Mouse (Mus musculus): ENCODE results near the gene Zfhx2. TPM values are rescaled to one million over a fixed set of nuclear protein-coding genes. Genes with fewer than 3 reads are reported as not detected.

The Zfhx2 gene
- polyA plus RNA-seq, 1 experiment from 2014 or later: 3.6 TPM

DNA sequence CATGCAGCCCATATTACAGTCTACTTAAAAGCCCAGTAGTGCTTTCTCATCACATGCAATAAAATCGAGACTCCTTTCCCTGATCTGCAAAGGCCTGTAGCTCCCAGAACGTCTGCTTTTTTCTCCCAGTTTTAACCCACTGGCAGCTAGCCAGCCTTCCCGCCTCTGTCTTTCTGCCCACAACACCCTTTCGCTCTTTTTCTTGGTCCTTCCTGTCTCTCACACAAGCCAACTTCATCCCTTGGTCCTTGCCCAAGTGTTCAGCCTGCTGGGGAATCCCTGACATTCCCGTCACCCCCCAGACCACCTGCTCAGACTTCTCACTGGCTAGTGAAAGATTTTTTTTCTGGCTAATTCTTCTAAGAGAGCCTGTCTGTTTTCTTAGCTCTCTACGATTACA lies 15.9 kb downstream of the Zfhx2 start:
- no peak for ATAC-seq (ENCODE audit: insufficient read depth, low FRiP score)

GRCm38 (mm10) chr14:55074416-55074815 lies 17.7 kb downstream of the Zfhx2 start:
- Histone ChIP-seq H3K27me3 (ENCODE audit: control insufficient read depth, insufficient read depth, low read length) (no peaks in the 10 kb centered on the region), H3K4me3 (replicated peaks; ENCODE audit: low read length) (no peak overlapping the region), H3K4me1 (ENCODE audit: control insufficient read depth, insufficient read depth, low read length) (peaks cover 13% of the 10 kb centered on the region), H3K4me2 (ENCODE audit: low read depth, low read length) (no peak overlapping the region), H3K27ac (ENCODE audit: low read length) (no peak overlapping the region), H3K9ac (ENCODE audit: low read length) (no peak overlapping the region), H3K36me3 (ENCODE audit: control insufficient read depth, insufficient read depth, low read length) (no peaks in the 10 kb centered on the region), H3K9me3 (replicated peaks; ENCODE audit: control insufficient read depth, low read length) (no peaks in the 10 kb centered on the region)
- no peak for ATAC-seq (ENCODE audit: insufficient read depth, low FRiP score)
- WGBS: 90% methylated on average over 12 of the region's 12 CpGs

More for the DNA sequence above, 15.9 kb downstream of the Zfhx2 start:
- peaks cover 17% of the 10 kb centered on the region for H3K4me1 ChIP-seq (ENCODE audit: control insufficient read depth, insufficient read depth, low read length)
- no peak overlapping the region for H3K4me2 ChIP-seq (ENCODE audit: low read depth, low read length)
- no peak overlapping the region for H3K9ac ChIP-seq (ENCODE audit: low read length)
- no peaks in the 10 kb centered on the region for H3K36me3 ChIP-seq (ENCODE audit: control insufficient read depth, insufficient read depth, low read length)
- H3K9me3 ChIP-seq (replicated peaks; ENCODE audit: control insufficient read depth, low read length): no peaks in the 10 kb centered on the region
- no peak overlapping the region for H3K27ac ChIP-seq (ENCODE audit: low read length)
- H3K4me3 ChIP-seq (replicated peaks; ENCODE audit: low read length): no peak overlapping the region
- H3K27me3 ChIP-seq (ENCODE audit: control insufficient read depth, insufficient read depth, low read length): no peaks in the 10 kb centered on the region
- 36% methylated on average over 6 of the region's 6 CpGs for WGBS

- no peaks in the 10 kb centered on the region for H3K27me3 ChIP-seq (ENCODE audit: control insufficient read depth, insufficient read depth, low read length)
- no peak overlapping the region for H3K27ac ChIP-seq (ENCODE audit: low read length)
- H3K4me2 ChIP-seq (ENCODE audit: low read depth, low read length): peak overlapping the region; percentile 23
- H3K4me1 ChIP-seq (ENCODE audit: control insufficient read depth, insufficient read depth, low read length): no peaks in the 10 kb centered on the region
- 28% methylated on average over 19 of the region's 19 CpGs for WGBS
- H3K9ac ChIP-seq (ENCODE audit: low read length): no peak overlapping the region
- H3K9me3 ChIP-seq (replicated peaks; ENCODE audit: control insufficient read depth, low read length): no peaks in the 10 kb centered on the region
- no peak overlapping the region; the same call in 1 of the 2 replicates for H3K4me3 ChIP-seq (replicated peaks; ENCODE audit: low read length)
- no peaks in the 10 kb centered on the region for H3K36me3 ChIP-seq (ENCODE audit: control insufficient read depth, insufficient read depth, low read length)
- ATAC-seq (ENCODE audit: insufficient read depth, low FRiP score): no peak
These were observed 20.4 kb downstream of the Zfhx2 start for GRCm38 (mm10) chr14:55071756-55072155.

DNA sequence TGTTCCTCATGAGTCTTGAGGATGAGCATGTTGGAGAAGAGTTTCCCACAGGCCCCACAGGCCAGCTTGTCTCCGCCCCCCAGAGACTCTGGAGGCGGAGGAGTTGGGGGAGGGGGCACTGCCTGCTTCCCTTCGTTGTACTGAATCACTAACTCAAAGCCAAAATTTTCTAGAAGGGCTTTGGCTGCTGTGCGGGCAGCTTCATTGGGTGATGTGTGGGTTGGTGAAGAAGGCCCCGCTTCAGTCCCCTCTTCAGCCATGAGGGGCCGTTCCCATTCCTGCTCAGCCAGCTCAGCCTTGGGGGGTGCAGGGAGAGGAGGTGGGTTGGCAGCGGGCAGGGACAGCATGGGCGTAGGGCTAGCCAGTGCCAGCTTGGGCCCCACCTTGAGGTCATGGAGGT lies 26.1 kb downstream of the Zfhx2 start:
- Histone ChIP-seq H3K9me3 (replicated peaks; ENCODE audit: control insufficient read depth, low read length) (no peaks in the 10 kb centered on the region), H3K9ac (ENCODE audit: low read length) (no peak overlapping the region), H3K27ac (ENCODE audit: low read length) (no peak overlapping the region), H3K27me3 (ENCODE audit: control insufficient read depth, insufficient read depth, low read length) (no peaks in the 10 kb centered on the region), H3K4me2 (ENCODE audit: low read depth, low read length) (no peak overlapping the region), H3K4me3 (replicated peaks; ENCODE audit: low read length) (no peak overlapping the region), H3K4me1 (ENCODE audit: control insufficient read depth, insufficient read depth, low read length) (peaks cover 8% of the 10 kb centered on the region), H3K36me3 (ENCODE audit: control insufficient read depth, insufficient read depth, low read length) (no peaks in the 10 kb centered on the region)
- no peak for ATAC-seq (ENCODE audit: insufficient read depth, low FRiP score)
- WGBS: 88% methylated on average over 8 of the region's 8 CpGs

GRCm38 (mm10) chr14:55065391-55065790 lies 26.7 kb downstream of the Zfhx2 start:
- no peak overlapping the region for H3K4me2 ChIP-seq (ENCODE audit: low read depth, low read length)
- no peaks in the 10 kb centered on the region for H3K27me3 ChIP-seq (ENCODE audit: control insufficient read depth, insufficient read depth, low read length)
- H3K36me3 ChIP-seq (ENCODE audit: control insufficient read depth, insufficient read depth, low read length): no peaks in the 10 kb centered on the region
- no peaks in the 10 kb centered on the region for H3K9me3 ChIP-seq (replicated peaks; ENCODE audit: control insufficient read depth, low read length)
- H3K4me1 ChIP-seq (ENCODE audit: control insufficient read depth, insufficient read depth, low read length): peaks cover 8% of the 10 kb centered on the region
- 88% methylated on average over 13 of the region's 13 CpGs for WGBS
- H3K4me3 ChIP-seq (replicated peaks; ENCODE audit: low read length): no peak overlapping the region
- no peak for ATAC-seq (ENCODE audit: insufficient read depth, low FRiP score)
- H3K27ac ChIP-seq (ENCODE audit: low read length): no peak overlapping the region
- H3K9ac ChIP-seq (ENCODE audit: low read length): no peak overlapping the region

- Histone ChIP-seq H3K36me3 (ENCODE audit: control insufficient read depth, insufficient read depth, low read length) (no peaks in the 10 kb centered on the region), H3K27me3 (ENCODE audit: control insufficient read depth, insufficient read depth, low read length) (no peaks in the 10 kb centered on the region), H3K9me3 (replicated peaks; ENCODE audit: control insufficient read depth, low read length) (no peaks in the 10 kb centered on the region), H3K9ac (ENCODE audit: low read length) (no peak overlapping the region), H3K4me1 (ENCODE audit: control insufficient read depth, insufficient read depth, low read length) (peaks cover 8% of the 10 kb centered on the region), H3K4me3 (replicated peaks; ENCODE audit: low read length) (no peak overlapping the region), H3K4me2 (ENCODE audit: low read depth, low read length) (no peak overlapping the region), H3K27ac (ENCODE audit: low read length) (no peak overlapping the region)
- 78% methylated on average over 35 of the region's 35 CpGs for WGBS
- ATAC-seq (ENCODE audit: insufficient read depth, low FRiP score): no peak
These were observed 27.4 kb downstream of the Zfhx2 start for GRCm38 (mm10) chr14:55064481-55065370.

GRCm38 (mm10) chr14:55063581-55064381 lies 28.3 kb downstream of the Zfhx2 start:
- WGBS: 86% methylated on average over 22 of the region's 22 CpGs
- H3K4me1 ChIP-seq (ENCODE audit: control insufficient read depth, insufficient read depth, low read length): peaks cover 13% of the 10 kb centered on the region
- H3K27me3 ChIP-seq (ENCODE audit: control insufficient read depth, insufficient read depth, low read length): no peaks in the 10 kb centered on the region
- H3K9ac ChIP-seq (ENCODE audit: low read length): no peak overlapping the region
- no peak overlapping the region for H3K27ac ChIP-seq (ENCODE audit: low read length)
- H3K36me3 ChIP-seq (ENCODE audit: control insufficient read depth, insufficient read depth, low read length): no peaks in the 10 kb centered on the region
- no peak overlapping the region for H3K4me3 ChIP-seq (replicated peaks; ENCODE audit: low read length)
- H3K9me3 ChIP-seq (replicated peaks; ENCODE audit: control insufficient read depth, low read length): no peaks in the 10 kb centered on the region
- no peak overlapping the region for H3K4me2 ChIP-seq (ENCODE audit: low read depth, low read length)
- no peak for ATAC-seq (ENCODE audit: insufficient read depth, low FRiP score)

DNA sequence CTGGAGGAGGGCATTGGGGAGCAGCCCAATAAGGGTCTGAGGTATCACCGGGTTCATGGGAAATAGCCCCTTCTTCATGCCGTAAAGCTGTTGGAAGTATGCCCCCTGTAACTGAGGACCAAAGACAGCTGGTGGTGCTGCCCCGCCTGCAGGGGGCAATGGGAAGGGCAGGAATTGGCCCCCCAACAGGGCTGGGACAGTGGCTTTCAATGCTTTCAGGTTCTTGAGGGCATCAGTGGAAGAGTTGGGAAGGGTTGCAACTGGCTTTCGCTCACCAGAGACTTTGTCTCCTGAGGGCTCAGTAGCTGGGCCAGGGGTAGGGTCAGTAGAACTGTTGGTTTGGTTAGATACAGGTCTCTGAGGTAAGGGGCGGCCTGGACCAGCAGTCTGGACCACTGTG lies 29.0 kb downstream of the Zfhx2 start:
- H3K9ac ChIP-seq (ENCODE audit: low read length): no peak overlapping the region
- peak overlapping the region; percentile 32; the same call in 1 of the 2 replicates for H3K4me2 ChIP-seq (ENCODE audit: low read depth, low read length)
- H3K4me1 ChIP-seq (ENCODE audit: control insufficient read depth, insufficient read depth, low read length): peaks cover 13% of the 10 kb centered on the region
- no peaks in the 10 kb centered on the region for H3K27me3 ChIP-seq (ENCODE audit: control insufficient read depth, insufficient read depth, low read length)
- H3K4me3 ChIP-seq (replicated peaks; ENCODE audit: low read length): no peak overlapping the region
- no peak overlapping the region for H3K27ac ChIP-seq (ENCODE audit: low read length)
- H3K36me3 ChIP-seq (ENCODE audit: control insufficient read depth, insufficient read depth, low read length): no peaks in the 10 kb centered on the region
- no peaks in the 10 kb centered on the region for H3K9me3 ChIP-seq (replicated peaks; ENCODE audit: control insufficient read depth, low read length)
- no peak for ATAC-seq (ENCODE audit: insufficient read depth, low FRiP score)
- WGBS: 83% methylated on average over 5 of the region's 5 CpGs

DNA sequence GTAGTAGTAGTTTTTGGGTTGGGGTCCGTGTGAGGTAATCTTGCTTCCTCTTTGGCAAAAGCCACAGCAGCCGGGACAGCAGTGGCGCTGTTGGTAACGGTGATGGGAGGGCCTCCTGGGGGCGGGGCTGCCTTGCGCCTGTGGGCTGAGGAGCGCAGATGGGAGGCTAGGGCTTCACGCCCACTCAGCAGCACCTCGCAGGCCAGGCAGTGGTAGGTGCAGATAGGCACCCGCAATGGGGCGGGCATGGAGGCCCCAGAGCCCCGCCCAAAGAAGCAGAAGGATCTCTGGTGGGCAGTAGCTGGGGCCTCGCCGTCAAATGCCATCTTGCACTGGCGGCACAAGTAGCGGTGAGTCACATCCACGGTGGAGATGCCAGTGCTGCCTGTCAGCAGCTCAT lies 29.5 kb downstream of the Zfhx2 start:
- H3K4me1 ChIP-seq (ENCODE audit: control insufficient read depth, insufficient read depth, low read length): peaks cover 13% of the 10 kb centered on the region
- no peak overlapping the region for H3K27ac ChIP-seq (ENCODE audit: low read length)
- ATAC-seq (ENCODE audit: insufficient read depth, low FRiP score): peak; percentile 80
- H3K4me2 ChIP-seq (ENCODE audit: low read depth, low read length): peak overlapping the region; percentile 32
- 0 out of 2 replicates have a peak overlapping the region, but pooled peaks have one; percentile 3 for H3K4me3 ChIP-seq (replicated peaks; ENCODE audit: low read length)
- H3K9me3 ChIP-seq (replicated peaks; ENCODE audit: control insufficient read depth, low read length): no peaks in the 10 kb centered on the region
- 0 out of 2 replicates have a peak overlapping the region, but pooled peaks have one; percentile 5 for H3K9ac ChIP-seq (ENCODE audit: low read length)
- no peaks in the 10 kb centered on the region for H3K36me3 ChIP-seq (ENCODE audit: control insufficient read depth, insufficient read depth, low read length)
- WGBS: 12% methylated on average over 17 of the region's 17 CpGs
- no peaks in the 10 kb centered on the region for H3K27me3 ChIP-seq (ENCODE audit: control insufficient read depth, insufficient read depth, low read length)
